Mouse (Mus musculus): ENCODE measurements around the gene Ranbp3l. TPM values are rescaled to one million over a fixed set of nuclear protein-coding genes. Genes with fewer than 3 reads are reported as not detected.
A peak's percentile ranks its signal among the peaks of the same experiment; 100 is the strongest.

The Ranbp3l gene
- total RNA-seq, 2 experiments from 2014 or later = 5.5 to 7.4 TPM

GRCm38 (mm10) chr15:9070353-9070752, 102.6 kb downstream of the Ranbp3l start:
- no peak for DNase-seq (ENCODE audit: low spot score in 2 of 2)

GRCm38 (mm10) chr15:9070912-9071555, 103.3 kb downstream of the Ranbp3l start, which contains the start of gene Nadk2:
Gene Nadk2, plus strand, starts transcription at chr15:9071260.
- peak; percentile 97 to 99 for DNase-seq (ENCODE audit: low spot score in 2 of 2)

- peak; percentile 22 to 50 for DNase-seq (ENCODE audit: low spot score in 2 of 2)
Observed at GRCm38 (mm10) chr15:9071556-9072544, 104.1 kb downstream of the Ranbp3l start.

- no peak for DNase-seq (ENCODE audit: low spot score in 2 of 2)
Observed at GRCm38 (mm10) chr15:9072630-9073029, 104.9 kb downstream of the Ranbp3l start.

- DNase-seq (ENCODE audit: low spot score in 2 of 2) = no peak
Observed at GRCm38 (mm10) chr15:9073067-9073608, 105.4 kb downstream of the Ranbp3l start.

- DNase-seq (ENCODE audit: low spot score in 2 of 2) = no peak
Observed at GRCm38 (mm10) chr15:9073684-9074083, 105.9 kb downstream of the Ranbp3l start.

GRCm38 (mm10) chr15:9074139-9074538, 106.4 kb downstream of the Ranbp3l start:
- no peak for DNase-seq (ENCODE audit: low spot score in 2 of 2)

GRCm38 (mm10) chr15:9074671-9075070, 106.9 kb downstream of the Ranbp3l start:
- DNase-seq (ENCODE audit: low spot score in 2 of 2) = no peak

GRCm38 (mm10) chr15:9075608-9076200, 108.0 kb downstream of the Ranbp3l start:
- no peak for DNase-seq (ENCODE audit: low spot score in 2 of 2)

GRCm38 (mm10) chr15:9078481-9079300, 110.9 kb downstream of the Ranbp3l start:
- DNase-seq (ENCODE audit: low spot score in 2 of 2) = no peak

GRCm38 (mm10) chr15:9079626-9080025, 111.9 kb downstream of the Ranbp3l start:
- no peak for DNase-seq (ENCODE audit: low spot score in 2 of 2)

- DNase-seq (ENCODE audit: low spot score in 2 of 2) = no peak
Observed at GRCm38 (mm10) chr15:9080206-9080605, 112.5 kb downstream of the Ranbp3l start.

- DNase-seq (ENCODE audit: low spot score in 2 of 2) = no peak
Observed at GRCm38 (mm10) chr15:9081294-9081693, 113.5 kb downstream of the Ranbp3l start.

- no peak for DNase-seq (ENCODE audit: low spot score in 2 of 2)
Observed at GRCm38 (mm10) chr15:9082753-9083152, 115.0 kb downstream of the Ranbp3l start.

GRCm38 (mm10) chr15:9086813-9087212, 119.1 kb downstream of the Ranbp3l start:
- DNase-seq (ENCODE audit: low spot score in 2 of 2) = no peak

GRCm38 (mm10) chr15:9087421-9087820, 119.7 kb downstream of the Ranbp3l start:
- DNase-seq (ENCODE audit: low spot score in 2 of 2) = no peak

- no peak for DNase-seq (ENCODE audit: low spot score in 2 of 2)
Observed at GRCm38 (mm10) chr15:9087895-9088682, 120.3 kb downstream of the Ranbp3l start.

GRCm38 (mm10) chr15:9088683-9089072, 120.9 kb downstream of the Ranbp3l start:
- no peak for DNase-seq (ENCODE audit: low spot score in 2 of 2)

- no peak for DNase-seq (ENCODE audit: low spot score in 2 of 2)
Observed at GRCm38 (mm10) chr15:9089136-9089720, 121.5 kb downstream of the Ranbp3l start.

Measured in layer of hippocampus, postnatal 14 days (tissue).